Mouse (Mus musculus) bone marrow macrophage, adult 2 months (primary cell): ENCODE data around the gene Spred3.

Experiments
- CTCF ChIP-seq: IDR thresholded peaks from 2 replicates; pipeline ENCODE4 v1.5.1; 2012; ENCODE audit warnings: low read depth, mild to moderate bottlenecking, low read length, moderate library complexity
- POLR2A ChIP-seq: IDR thresholded peaks from 2 replicates; pipeline ENCODE4 v1.6.1; 2012; ENCODE audit warnings: mild to moderate bottlenecking, low read depth, low read length, borderline replicate concordance

DNA sequence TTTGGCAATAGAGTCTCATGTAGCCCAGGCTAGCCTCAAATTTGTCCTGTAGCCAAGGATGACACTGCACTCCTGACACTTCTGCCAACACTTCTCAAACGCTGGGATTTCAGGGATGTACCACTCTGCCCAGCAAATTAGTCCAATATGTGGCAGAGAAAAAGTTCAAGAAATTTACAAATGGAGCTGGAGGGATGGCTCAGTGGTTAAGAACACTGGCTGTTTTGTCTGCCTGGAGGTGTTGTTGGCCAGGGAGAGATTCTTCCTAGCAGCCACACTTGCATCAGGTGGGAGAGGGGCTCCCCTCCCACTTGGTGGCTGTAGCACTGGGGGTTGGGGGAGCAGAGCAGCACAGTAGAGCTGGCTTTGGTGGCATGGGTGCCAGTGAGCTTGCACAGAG lies 50.7 kb downstream of the Spred3 start:
- no peak for TF ChIP-seq POLR2A
- no peak for TF ChIP-seq CTCF
